Mouse (Mus musculus) urinary bladder, postnatal 25 days (tissue): ENCODE data around the gene Gpr152.
"Not testable (repeated sequence)": the region's sequence is repeated elsewhere in the genome, so short reads cannot be mapped to it uniquely, and the experiment has no call there.

Source experiments
- DNase-seq: peaks from one replicate; pipeline ENCODE4 v3.0.0; 2022; ENCODE audit warnings: low spot score

The Gpr152 gene

GRCm38 (mm10) chr19:4112063-4112960 lies 27.3 kb upstream of the Gpr152 start:
- DNase-seq, result no peak

GRCm38 (mm10) chr19:4113186-4113805 lies 26.3 kb upstream of the Gpr152 start:
- DNase-seq, result peak; percentile 69

- DNase-seq, result no peak
Measured at GRCm38 (mm10) chr19:4113806-4114230, 25.8 kb upstream of the Gpr152 start.

GRCm38 (mm10) chr19:4114551-4114950 lies 25.0 kb upstream of the Gpr152 start:
- no peak for DNase-seq

GRCm38 (mm10) chr19:4115144-4115543 lies 24.4 kb upstream of the Gpr152 start:
- DNase-seq, result no peak

- DNase-seq, result no peak
Measured at GRCm38 (mm10) chr19:4115816-4116215, 23.8 kb upstream of the Gpr152 start.

GRCm38 (mm10) chr19:4117006-4117405 lies 22.6 kb upstream of the Gpr152 start:
- no peak for DNase-seq

- no peak for DNase-seq
Measured at GRCm38 (mm10) chr19:4118350-4118749, 21.2 kb upstream of the Gpr152 start.

- no peak for DNase-seq
Measured at GRCm38 (mm10) chr19:4119716-4120487, 19.7 kb upstream of the Gpr152 start.

GRCm38 (mm10) chr19:4120496-4120895 lies 19.1 kb upstream of the Gpr152 start:
- DNase-seq, result no peak

GRCm38 (mm10) chr19:4121097-4121805 lies 18.3 kb upstream of the Gpr152 start:
- peak; percentile 97 for DNase-seq

GRCm38 (mm10) chr19:4121896-4122295 lies 17.7 kb upstream of the Gpr152 start:
- DNase-seq, result not testable (repeated sequence)

GRCm38 (mm10) chr19:4122411-4123370 lies 16.9 kb upstream of the Gpr152 start:
- no peak for DNase-seq

GRCm38 (mm10) chr19:4124432-4124831 lies 15.2 kb upstream of the Gpr152 start:
- DNase-seq, result no peak

- not testable (repeated sequence) for DNase-seq
Measured at GRCm38 (mm10) chr19:4125268-4125667, 14.3 kb upstream of the Gpr152 start.

GRCm38 (mm10) chr19:4125741-4126696 lies 13.6 kb upstream of the Gpr152 start, which contains the start of gene Aip:
Gene Aip, minus strand, starts transcription at chr19:4125858.
- peak; percentile 96 for DNase-seq

GRCm38 (mm10) chr19:4126759-4127495 lies 12.7 kb upstream of the Gpr152 start:
- peak; percentile 57 for DNase-seq

GRCm38 (mm10) chr19:4129462-4129861 lies 10.1 kb upstream of the Gpr152 start:
- no peak for DNase-seq

GRCm38 (mm10) chr19:4130106-4130505 lies 9.5 kb upstream of the Gpr152 start:
- no peak for DNase-seq
